Mouse (Mus musculus) myocyte (in vitro differentiated cells): ENCODE results near the gene Cers6.

Source experiments
- CEBPB ChIP-seq: IDR thresholded peaks from 2 replicates; pipeline ENCODE4 v1.6.1; 2011; ENCODE audit warnings: mild to moderate bottlenecking, moderate library complexity; ENCODE audit not compliant: poor library complexity, insufficient read depth, severe bottlenecking
- E2F4 ChIP-seq: IDR thresholded peaks from one replicate; pipeline ENCODE4 v1.6.1; 2011; ENCODE audit warnings: mild to moderate bottlenecking, control low read depth, moderate library complexity; ENCODE audit not compliant: insufficient read depth
- POLR2A ChIP-seq: IDR thresholded peaks from one replicate; pipeline ENCODE4 v1.6.1; 2011; ENCODE audit warnings: low read depth, mild to moderate bottlenecking, control low read depth, moderate library complexity; ENCODE audit not compliant: insufficient read length
- POLR2AphosphoS2 ChIP-seq: IDR thresholded peaks from one replicate; pipeline ENCODE4 v1.6.1; 2011; ENCODE audit warnings: low read depth, control low read depth; ENCODE audit not compliant: insufficient read length
- REST ChIP-seq: IDR thresholded peaks from one replicate; pipeline ENCODE4 v1.6.1; 2011; ENCODE audit warnings: mild to moderate bottlenecking, control low read depth, moderate library complexity; ENCODE audit not compliant: insufficient read depth, insufficient read length
- TCF12 ChIP-seq: IDR thresholded peaks from one replicate; pipeline ENCODE4 v1.6.1; 2011; ENCODE audit warnings: mild to moderate bottlenecking, control low read depth; ENCODE audit not compliant: poor library complexity, insufficient read depth, severe bottlenecking
- TCF3 ChIP-seq: IDR thresholded peaks from one replicate; pipeline ENCODE4 v1.6.1; 2011; ENCODE audit warnings: low read depth, control low read depth; ENCODE audit not compliant: insufficient read length
- USF1 ChIP-seq: IDR thresholded peaks from one replicate; pipeline ENCODE4 v1.6.1; 2011; ENCODE audit warnings: low read depth, mild to moderate bottlenecking, control low read depth, moderate library complexity

- TF ChIP-seq TCF3 (no peak), POLR2A (no peak), E2F4 (no peak), CEBPB (no peak), REST (no peak), TCF12 (no peak), POLR2AphosphoS2 (no peak), USF1 (no peak)
Observed at GRCm38 (mm10) chr2:68917524-68917923, 56.3 kb downstream of the Cers6 start.
